Mouse (Mus musculus) midbrain, postnatal 0 days (tissue): ENCODE data around the gene Trim80. TPM values are rescaled to one million over a fixed set of nuclear protein-coding genes. Genes with fewer than 3 reads are reported as not detected.

Experiments
- ATAC-seq: fragments of 200-750 bp; cut with Nextera tagmentation; 2 replicates; pipeline ENCODE4 v1.8.0; 2017; ENCODE audit warnings: moderate number of reproducible peaks, mild to moderate bottlenecking, moderate TSS enrichment, moderate library complexity; ENCODE audit not compliant: low FRiP score
- DNase-seq: peaks from one replicate; pipeline ENCODE4 v3.0.0-alpha.2; 2015; ENCODE audit warnings: low spot score
- H3K27ac ChIP-seq: fragments of 300-500 bp; sonication (generic); 2 replicates; pipeline ENCODE4 v1.5.1; 2014; ENCODE audit warnings: low read depth, mild to moderate bottlenecking, low read length, mixed read lengths
- H3K27me3 ChIP-seq: fragments of 300-500 bp; sonication (generic); 2 replicates; pipeline ENCODE4 v1.6.1; 2014; ENCODE audit warnings: low read length, control low read depth, mixed read lengths; ENCODE audit not compliant: insufficient read depth
- H3K36me3 ChIP-seq: fragments of 300-500 bp; sonication (generic); 2 replicates; pipeline ENCODE4 v1.6.1; 2014; ENCODE audit warnings: low read length, control low read depth, mixed read lengths; ENCODE audit not compliant: insufficient read depth
- H3K4me1 ChIP-seq: fragments of 300-500 bp; sonication (generic); 2 replicates; pipeline ENCODE4 v1.6.1; 2014; ENCODE audit warnings: mild to moderate bottlenecking, control low read depth, antibody characterized with exemption, low read length, mixed read lengths; ENCODE audit not compliant: insufficient read depth
- H3K4me2 ChIP-seq: fragments of 300-500 bp; sonication (generic); 2 replicates; pipeline ENCODE4 v1.6.1; 2014; ENCODE audit warnings: low read depth, mild to moderate bottlenecking, low read length, mixed read lengths; ENCODE audit not compliant: poor library complexity, severe bottlenecking
- H3K4me3 ChIP-seq: fragments of 300-500 bp; sonication (generic); 2 replicates; pipeline ENCODE4 v1.5.1; 2014; ENCODE audit warnings: low read depth, mild to moderate bottlenecking, low read length, moderate library complexity
- H3K9ac ChIP-seq: fragments of 300-500 bp; sonication (generic); replicated peaks from 2 replicates; pipeline ENCODE4 v1.6.1; 2014; ENCODE audit warnings: mild to moderate bottlenecking, low read length, moderate library complexity, mixed read lengths; ENCODE audit not compliant: poor library complexity, severe bottlenecking
- H3K9me3 ChIP-seq: fragments of 300-500 bp; sonication (generic); 2 replicates; pipeline ENCODE4 v1.6.1; 2016; ENCODE audit warnings: low read length, control low read depth
- CTCF ChIP-seq: IDR thresholded peaks from 2 replicates; pipeline ENCODE4 v1.5.1; 2016; ENCODE audit warnings: antibody characterized with exemption, mild to moderate bottlenecking
- WGBS: fragments of 180-500 bp; shearing (Covaris S2); extraction: QIAGEN DNeasy Blood & Tissue Kit; methylation state at CpG from one replicate; pipeline ENCODE4 v1.1.7; 2014; 5-methylcytosine and 5-hydroxymethylcytosine counted together
- polyA plus RNA-seq: library from polyadenylated mRNA; unstranded; fragments of >200 nt; fragmentation: Nextera tagmentation; extraction: Ambion mirVana; gene quantifications from 2 replicates; pipeline ENCODE4 v1.2.1, GENCODE M21; 2015
- total RNA-seq: library from RNA; depleted of rRNA; stranded (reverse); fragments of >200 nt; gene quantifications from 2 replicates; pipeline ENCODE4 v1.2.3, GENCODE M21; 2014

Trim80 gene
- total and polyA plus RNA-seq, 2 experiments from 2014 or later: 0.44 TPM; not detected in 1

GRCm38 (mm10) chr11:115409556-115409955, 30.8 kb upstream of the Trim80 start:
- no peak for ATAC-seq
- Histone ChIP-seq H3K9me3 (no peaks in the 10 kb centered on the region), H3K4me2 (no peak overlapping the region), H3K4me1 (peaks cover 8% of the 10 kb centered on the region; the same call in 1 of the 2 replicates), H3K27me3 (no peaks in the 10 kb centered on the region), H3K27ac (0 out of 2 replicates have a peak overlapping the region, but pooled peaks have one; percentile 27), H3K4me3 (no peak overlapping the region), H3K36me3 (peaks cover 19% of the 10 kb centered on the region), H3K9ac (0 out of 2 replicates have a peak overlapping the region, but pooled peaks have one; percentile 5)
- WGBS: 14% methylated on average over 7 of the region's 7 CpGs
- TF ChIP-seq CTCF: no peak
- no peak for DNase-seq

- no peaks in the 10 kb centered on the region for H3K9me3 ChIP-seq
- DNase-seq (peak; percentile 99), ATAC-seq (peak; percentile 97)
- H3K4me3 ChIP-seq: peak within 1 kb of the TSS; percentile 66
- H3K27ac ChIP-seq: peak within 1 kb of the TSS; percentile 89
- peak within 1 kb of the TSS; percentile 82 for H3K4me2 ChIP-seq
- peaks cover 18% of the 10 kb centered on the region; the same call in 1 of the 2 replicates for H3K4me1 ChIP-seq
- TF ChIP-seq CTCF: no peak
- peaks cover 29% of the 10 kb centered on the region for H3K36me3 ChIP-seq
- under 1% methylated on average over 42 of the region's 56 CpGs for WGBS
- H3K9ac ChIP-seq: peak within 1 kb of the TSS; percentile 81
- no peaks in the 10 kb centered on the region for H3K27me3 ChIP-seq
Observed at GRCm38 (mm10) chr11:115419531-115420237, 20.7 kb upstream of the Trim80 start, which contains the start of the genes Atp5h and Kctd2. Atp5h (minus strand) TSS chr11:115419962. Kctd2 (plus strand) TSS chr11:115420128.

GRCm38 (mm10) chr11:115420336-115421190, 19.8 kb upstream of the Trim80 start:
- Histone ChIP-seq H3K9me3 (no peaks in the 10 kb centered on the region), H3K27ac (peak overlapping the region; percentile 89), H3K9ac (peak overlapping the region; percentile 81), H3K4me3 (peak overlapping the region; percentile 66), H3K27me3 (no peaks in the 10 kb centered on the region), H3K4me2 (peak overlapping the region; percentile 80), H3K36me3 (peaks cover 29% of the 10 kb centered on the region), H3K4me1 (peaks cover 18% of the 10 kb centered on the region; the same call in 1 of the 2 replicates)
- ATAC-seq: peak; percentile 67
- DNase-seq: peak; percentile 61
- TF ChIP-seq CTCF: no peak
- WGBS: 2% methylated on average over 34 of the region's 45 CpGs

- H3K4me3 ChIP-seq: peak overlapping the region; percentile 66; the same call in 1 of the 2 replicates
- peaks cover 29% of the 10 kb centered on the region for H3K36me3 ChIP-seq
- H3K27me3 ChIP-seq: no peaks in the 10 kb centered on the region
- TF ChIP-seq CTCF: no peak
- DNase-seq (no peak), ATAC-seq (no peak)
- H3K9me3 ChIP-seq: no peaks in the 10 kb centered on the region
- 43% methylated on average over 1 of the region's 1 CpGs for WGBS
- peak overlapping the region; percentile 80 for H3K4me2 ChIP-seq
- H3K27ac ChIP-seq: no peak overlapping the region
- H3K9ac ChIP-seq: no peak overlapping the region
- H3K4me1 ChIP-seq: peaks cover 18% of the 10 kb centered on the region; the same call in 1 of the 2 replicates
Observed at GRCm38 (mm10) chr11:115421328-115421727, 19.0 kb upstream of the Trim80 start.

- no peak for TF ChIP-seq CTCF
- Histone ChIP-seq H3K27ac (no peak overlapping the region), H3K36me3 (peaks cover 29% of the 10 kb centered on the region), H3K9me3 (no peaks in the 10 kb centered on the region), H3K27me3 (no peaks in the 10 kb centered on the region), H3K4me1 (peaks cover 18% of the 10 kb centered on the region; the same call in 1 of the 2 replicates), H3K9ac (no peak overlapping the region), H3K4me3 (no peak overlapping the region), H3K4me2 (no peak overlapping the region; the same call in 1 of the 2 replicates)
- ATAC-seq: no peak
- no peak for DNase-seq
- 87% methylated on average over 16 of the region's 16 CpGs for WGBS
Observed at GRCm38 (mm10) chr11:115421972-115422371, 18.4 kb upstream of the Trim80 start.
